Mouse (Mus musculus) embryonic facial prominence, embryonic 15.5 days (tissue): ENCODE measurements at regions not wholly inside any gene's neighbourhood (a gene's known extent, or its start where the extent isn't known, plus 50 kb on each side); places are given as distances from the start of the nearest gene placed in this dataset.
"Not testable (repeated sequence)": the region's sequence is repeated elsewhere in the genome, so short reads cannot be mapped to it uniquely, and the experiment has no call there.

Experiments
- ATAC-seq: fragments of 200-750 bp; cut with Nextera tagmentation; 2 replicates; pipeline ENCODE4 v1.8.0; 2017; ENCODE audit warnings: low read depth, moderate TSS enrichment; ENCODE audit not compliant: insufficient number of reproducible peaks, low FRiP score, low TSS enrichment
- H3K27ac ChIP-seq: fragments of 300-500 bp; sonication (generic); replicated peaks from 2 replicates; pipeline ENCODE4 v1.5.1; 2015; ENCODE audit warnings: mild to moderate bottlenecking, inconsistent platforms
- H3K27me3 ChIP-seq: fragments of 300-500 bp; sonication (generic); 2 replicates; pipeline ENCODE4 v1.6.1; 2015; ENCODE audit warnings: inconsistent platforms
- H3K36me3 ChIP-seq: fragments of 300-500 bp; sonication (generic); 2 replicates; pipeline ENCODE4 v1.6.1; 2015; ENCODE audit warnings: mild to moderate bottlenecking, inconsistent platforms
- H3K4me1 ChIP-seq: fragments of 300-500 bp; sonication (generic); 2 replicates; pipeline ENCODE4 v1.6.1; 2015; ENCODE audit warnings: inconsistent platforms
- H3K4me2 ChIP-seq: fragments of 300-500 bp; sonication (generic); replicated peaks from 2 replicates; pipeline ENCODE4 v1.6.1; 2015; ENCODE audit warnings: mild to moderate bottlenecking, inconsistent platforms
- H3K4me3 ChIP-seq: fragments of 300-500 bp; sonication (generic); replicated peaks from 2 replicates; pipeline ENCODE4 v1.5.1; 2015; ENCODE audit warnings: mild to moderate bottlenecking, inconsistent platforms
- H3K9ac ChIP-seq: fragments of 300-500 bp; sonication (generic); 2 replicates; pipeline ENCODE4 v1.6.1; 2015; ENCODE audit warnings: inconsistent platforms
- H3K9me3 ChIP-seq: fragments of 300-500 bp; sonication (generic); replicated peaks from 2 replicates; pipeline ENCODE4 v1.6.1; 2016; ENCODE audit warnings: inconsistent platforms
- WGBS: fragments of 180-500 bp; shearing (Covaris S2); methylation state at CpG from one replicate; pipeline ENCODE4 v1.1.7; 2015; 5-methylcytosine and 5-hydroxymethylcytosine counted together

- H3K4me2 ChIP-seq = no peak overlapping the region
- no peaks in the 10 kb centered on the region for H3K9me3 ChIP-seq
- no peaks in the 10 kb centered on the region for H3K36me3 ChIP-seq
- peak overlapping the region; percentile 31; the same call in 1 of the 2 replicates for H3K27ac ChIP-seq
- H3K4me3 ChIP-seq = no peak overlapping the region
- no peaks in the 10 kb centered on the region for H3K27me3 ChIP-seq
- no peak overlapping the region for H3K9ac ChIP-seq
- ATAC-seq = peak; percentile 67
- H3K4me1 ChIP-seq = 0 out of 2 replicates have a peak, but pooled peaks cover 13% of the 10 kb centered on the region
- WGBS = 51% methylated on average over 7 of the region's 7 CpGs
Observed at GRCm38 (mm10) chr14:47937081-47937651, 183.5 kb upstream of the Peli2 start.

- H3K4me2 ChIP-seq = no peak overlapping the region
- no peaks in the 10 kb centered on the region for H3K36me3 ChIP-seq
- WGBS = 61% methylated on average over 7 of the region's 7 CpGs
- H3K27me3 ChIP-seq = no peaks in the 10 kb centered on the region
- H3K9ac ChIP-seq = no peak overlapping the region
- no peaks in the 10 kb centered on the region for H3K9me3 ChIP-seq
- H3K4me1 ChIP-seq = 0 out of 2 replicates have a peak, but pooled peaks cover 13% of the 10 kb centered on the region
- H3K27ac ChIP-seq = no peak overlapping the region
- no peak overlapping the region for H3K4me3 ChIP-seq
- ATAC-seq = no peak
Observed at GRCm38 (mm10) chr14:47939781-47940590, 180.6 kb upstream of the Peli2 start.

DNA sequence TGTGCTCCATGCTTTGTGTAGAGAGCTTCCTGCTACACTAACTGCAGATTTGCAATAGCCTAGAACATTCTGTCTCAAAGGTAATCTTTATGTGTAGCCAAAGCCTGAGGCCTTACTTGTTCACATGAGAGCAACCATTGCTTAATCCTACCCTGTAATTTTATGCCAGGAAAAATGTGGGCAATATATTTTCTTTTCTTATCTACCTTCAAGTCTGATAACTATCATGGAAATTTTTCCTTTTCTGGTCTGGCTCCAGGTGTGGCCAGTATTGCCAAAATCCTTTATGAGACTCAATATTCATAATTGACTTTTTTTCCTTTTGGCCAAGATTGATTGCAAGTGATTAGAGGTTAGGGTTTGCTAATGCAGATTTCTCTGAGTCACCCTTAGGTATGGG, 178.0 kb upstream of the Peli2 start:
- H3K9ac ChIP-seq = no peak overlapping the region
- ATAC-seq = no peak
- H3K27me3 ChIP-seq = no peaks in the 10 kb centered on the region
- H3K4me3 ChIP-seq = no peak overlapping the region
- no peaks in the 10 kb centered on the region for H3K36me3 ChIP-seq
- H3K4me2 ChIP-seq = no peak overlapping the region
- H3K9me3 ChIP-seq = no peaks in the 10 kb centered on the region
- no peak overlapping the region for H3K27ac ChIP-seq
- H3K4me1 ChIP-seq = 0 out of 2 replicates have a peak, but pooled peaks cover 3% of the 10 kb centered on the region

DNA sequence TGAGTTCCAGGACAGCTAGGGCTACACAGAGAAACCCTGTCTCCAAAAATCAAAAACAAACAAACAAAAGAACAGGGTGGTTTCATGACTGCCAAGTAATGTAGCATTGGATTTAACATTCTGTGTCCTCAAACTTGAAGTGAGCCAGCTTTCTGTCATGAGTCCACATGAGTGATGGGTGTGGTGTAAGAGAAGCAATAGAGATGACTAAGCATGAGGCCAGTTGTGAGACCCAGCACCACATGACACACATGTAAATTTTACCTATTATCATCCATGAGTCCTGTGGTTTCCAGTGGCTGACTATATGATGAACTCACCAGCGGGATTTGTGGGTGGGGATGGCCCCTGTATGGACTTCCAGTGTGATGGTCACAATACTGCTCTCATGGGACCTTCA, 176.0 kb upstream of the Peli2 start:
- no peak overlapping the region for H3K27ac ChIP-seq
- no peak overlapping the region for H3K4me2 ChIP-seq
- no peaks in the 10 kb centered on the region for H3K9me3 ChIP-seq
- H3K36me3 ChIP-seq = no peaks in the 10 kb centered on the region
- no peak overlapping the region for H3K4me3 ChIP-seq
- no peak overlapping the region for H3K9ac ChIP-seq
- H3K4me1 ChIP-seq = no peaks in the 10 kb centered on the region
- ATAC-seq = no peak
- H3K27me3 ChIP-seq = no peaks in the 10 kb centered on the region
- WGBS = 89% methylated on average over 1 of the region's 1 CpGs

GRCm38 (mm10) chr14:47951041-47951440, 169.6 kb upstream of the Peli2 start:
- no peak overlapping the region for H3K27ac ChIP-seq
- H3K4me3 ChIP-seq = no peak overlapping the region
- no peak overlapping the region for H3K4me2 ChIP-seq
- no peaks in the 10 kb centered on the region for H3K4me1 ChIP-seq
- no peak for ATAC-seq
- H3K36me3 ChIP-seq = no peaks in the 10 kb centered on the region
- no peaks in the 10 kb centered on the region for H3K9me3 ChIP-seq
- no peaks in the 10 kb centered on the region for H3K27me3 ChIP-seq
- WGBS = 83% methylated on average over 5 of the region's 5 CpGs
- no peak overlapping the region for H3K9ac ChIP-seq

DNA sequence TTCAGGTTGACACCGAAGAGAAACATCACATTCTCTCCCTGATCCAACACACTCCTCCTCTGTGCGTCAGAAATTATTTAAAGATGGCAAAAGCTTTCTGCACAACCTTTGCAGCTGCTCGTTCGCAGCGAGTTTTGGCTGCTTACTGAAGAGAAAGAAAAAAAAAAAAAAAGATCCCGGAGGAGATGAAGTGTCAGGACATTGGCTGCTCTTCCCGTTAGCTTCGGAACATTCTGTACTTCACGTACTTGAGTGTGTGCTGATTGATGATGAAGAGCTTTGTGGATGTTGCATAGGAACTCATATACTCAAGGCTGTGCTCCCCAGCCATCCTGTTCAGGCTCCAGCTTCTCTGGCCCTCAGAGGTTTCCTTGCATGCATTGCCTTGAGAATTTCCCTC, 162.5 kb upstream of the Peli2 start:
- no peak overlapping the region for H3K4me2 ChIP-seq
- no peaks in the 10 kb centered on the region for H3K9me3 ChIP-seq
- ATAC-seq = no peak
- H3K27ac ChIP-seq = no peak overlapping the region
- H3K36me3 ChIP-seq = no peaks in the 10 kb centered on the region
- no peak overlapping the region for H3K9ac ChIP-seq
- no peaks in the 10 kb centered on the region for H3K27me3 ChIP-seq
- no peaks in the 10 kb centered on the region for H3K4me1 ChIP-seq
- H3K4me3 ChIP-seq = no peak overlapping the region
- WGBS = 77% methylated on average over 9 of the region's 9 CpGs

- Histone ChIP-seq H3K36me3 (no peaks in the 10 kb centered on the region), H3K4me1 (no peaks in the 10 kb centered on the region), H3K27me3 (no peaks in the 10 kb centered on the region), H3K27ac (no peak overlapping the region), H3K4me2 (no peak overlapping the region), H3K9ac (no peak overlapping the region), H3K4me3 (no peak overlapping the region), H3K9me3 (no peaks in the 10 kb centered on the region)
- 64% methylated on average over 12 of the region's 12 CpGs for WGBS
- no peak for ATAC-seq
Observed at GRCm38 (mm10) chr14:47959366-47960280, 161.0 kb upstream of the Peli2 start.

DNA sequence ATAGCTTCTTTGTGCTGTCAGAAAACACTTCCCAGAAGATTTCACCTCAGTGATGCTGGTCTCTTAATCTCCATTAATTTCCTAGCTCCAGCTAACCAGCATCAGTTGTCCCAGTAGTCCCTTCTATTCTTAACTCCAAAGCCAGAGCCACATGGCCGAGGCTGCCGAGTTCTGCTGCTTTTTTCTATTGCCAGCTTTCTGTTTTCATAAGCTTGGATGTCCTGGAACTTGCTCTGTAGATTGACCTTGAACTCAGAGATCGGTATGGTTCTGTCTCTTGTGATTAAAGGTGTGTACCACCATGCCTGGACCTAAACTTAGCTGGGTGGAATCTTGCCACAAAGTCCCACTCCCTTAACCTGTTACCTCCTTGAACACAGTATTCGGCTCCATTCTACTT, 155.8 kb upstream of the Peli2 start:
- not testable (repeated sequence) for H3K36me3 ChIP-seq, ATAC-seq, H3K9me3 ChIP-seq, H3K27me3 ChIP-seq, H3K4me2 ChIP-seq, H3K9ac ChIP-seq, H3K4me1 ChIP-seq, H3K27ac ChIP-seq, H3K4me3 ChIP-seq
- 83% methylated on average over 4 of the region's 4 CpGs for WGBS

DNA sequence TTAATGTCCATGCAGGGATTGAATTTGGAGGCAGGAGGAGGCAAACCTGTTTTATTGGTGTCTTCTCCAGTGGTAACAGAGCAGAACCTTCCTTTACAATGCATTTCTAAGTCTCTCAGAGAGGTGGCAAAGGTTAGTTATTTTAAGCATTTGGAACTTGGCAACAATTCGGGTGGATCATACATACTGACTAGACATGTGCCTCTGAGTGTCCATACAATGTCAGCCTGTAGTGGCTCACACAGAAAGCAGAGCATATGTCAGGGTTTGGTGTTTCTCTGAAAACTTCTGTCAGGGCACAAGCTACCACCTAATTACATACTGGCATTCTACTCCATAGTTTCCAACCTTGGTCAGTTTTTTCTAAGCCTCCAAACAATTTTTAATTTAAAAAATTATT, 150.8 kb upstream of the Peli2 start:
- H3K4me2 ChIP-seq = no peak overlapping the region
- H3K4me1 ChIP-seq = no peaks in the 10 kb centered on the region
- H3K27me3 ChIP-seq = no peaks in the 10 kb centered on the region
- H3K4me3 ChIP-seq = no peak overlapping the region
- H3K9me3 ChIP-seq = no peaks in the 10 kb centered on the region
- H3K36me3 ChIP-seq = no peaks in the 10 kb centered on the region
- H3K9ac ChIP-seq = no peak overlapping the region
- no peak for ATAC-seq
- no peak overlapping the region for H3K27ac ChIP-seq
- 58% methylated on average over 1 of the region's 1 CpGs for WGBS

DNA sequence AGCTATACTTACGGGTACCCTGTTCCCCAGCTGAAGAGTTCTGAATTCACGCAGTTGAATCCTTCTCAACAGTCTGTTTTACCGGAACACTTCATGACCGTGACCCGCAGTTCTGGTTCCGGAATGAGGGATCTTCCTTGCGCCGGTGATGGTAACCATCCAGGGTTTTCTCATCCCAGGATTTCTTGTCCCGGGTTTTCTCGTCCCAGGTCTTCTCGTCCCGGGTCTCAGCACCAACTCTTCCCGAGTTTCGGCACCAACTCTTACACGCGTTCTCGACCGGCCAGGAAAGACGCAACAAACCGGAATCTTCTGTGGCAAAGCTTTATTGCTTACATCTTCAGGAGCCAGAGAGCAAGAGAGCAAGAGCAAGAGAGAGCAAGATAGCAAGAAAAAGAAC, 147.5 kb upstream of the Peli2 start:
- not testable (repeated sequence) for ATAC-seq, H3K9me3 ChIP-seq, H3K4me1 ChIP-seq, H3K27me3 ChIP-seq, H3K4me3 ChIP-seq, H3K36me3 ChIP-seq, H3K27ac ChIP-seq, H3K9ac ChIP-seq, H3K4me2 ChIP-seq
- WGBS = 96% methylated on average over 20 of the region's 20 CpGs

DNA sequence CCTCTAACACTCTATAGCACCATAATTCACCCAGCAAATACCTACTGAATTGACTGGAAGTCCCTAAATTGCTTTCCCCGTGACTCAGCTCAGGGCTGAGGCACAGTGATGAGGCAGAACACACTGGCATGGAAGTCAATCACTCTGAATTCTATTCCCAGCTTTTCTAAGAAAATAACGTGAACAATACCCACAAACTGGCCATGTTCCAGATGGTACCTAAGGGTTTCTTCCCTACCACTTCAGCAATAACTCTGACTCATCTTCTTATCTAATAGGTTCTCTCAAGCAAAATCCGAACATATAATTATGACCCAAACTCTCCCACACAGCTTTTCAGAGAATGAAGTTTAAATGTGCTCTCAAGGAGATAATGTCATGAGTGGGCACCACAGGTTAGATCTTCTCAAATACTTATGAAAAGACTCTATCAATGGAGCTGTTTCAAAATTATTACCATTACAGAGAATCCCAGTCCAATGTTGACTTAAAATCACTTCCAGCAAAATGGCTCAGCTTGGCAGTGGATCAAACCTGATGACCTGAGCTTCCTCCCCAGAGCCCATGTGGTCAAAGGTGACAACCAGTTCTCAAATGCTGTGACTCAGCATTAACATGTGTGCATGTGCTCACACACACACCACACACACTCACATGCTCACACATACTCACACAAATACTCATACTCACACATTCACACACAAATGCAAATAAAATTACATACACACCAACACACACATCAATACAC, 137.5 kb upstream of the Peli2 start:
- Histone ChIP-seq H3K4me2 (no peak overlapping the region), H3K4me1 (peaks cover 19% of the 10 kb centered on the region; the same call in 1 of the 2 replicates), H3K27ac (no peak overlapping the region), H3K4me3 (no peak overlapping the region), H3K27me3 (no peaks in the 10 kb centered on the region), H3K36me3 (no peaks in the 10 kb centered on the region), H3K9ac (no peak overlapping the region), H3K9me3 (no peaks in the 10 kb centered on the region)
- WGBS = 50% methylated on average over 3 of the region's 3 CpGs
- ATAC-seq = no peak
